Mouse (Mus musculus) stomach, postnatal 0 days (tissue): ENCODE measurements around the gene Drc7.

Experiments used
- CTCF ChIP-seq: IDR thresholded peaks from 2 replicates; pipeline ENCODE4 v1.5.1; 2016; ENCODE audit warnings: antibody characterized with exemption, low read depth, mild to moderate bottlenecking, moderate library complexity
- EP300 ChIP-seq: optimal IDR thresholded peaks from 2 replicates; pipeline ENCODE3; 2016; ENCODE audit warnings: antibody characterized with exemption

DNA sequence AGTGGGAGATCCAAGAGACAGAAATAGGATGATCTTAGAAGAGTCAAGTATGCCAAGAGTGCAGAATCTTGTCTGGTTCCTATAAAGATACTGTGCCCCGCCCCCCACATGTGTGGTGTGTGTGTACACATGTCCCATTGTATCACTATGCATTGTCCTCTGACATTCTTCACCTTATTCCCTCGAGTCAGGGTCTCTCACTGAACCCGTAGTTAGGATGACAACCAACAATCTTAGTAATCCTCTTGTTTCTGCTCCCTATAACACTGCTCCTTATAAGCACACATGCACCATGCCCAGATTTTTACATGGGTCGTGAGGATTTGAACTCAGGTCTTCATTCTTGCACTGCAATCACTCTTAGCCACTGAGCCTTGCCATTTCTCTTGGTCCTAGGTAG lies 24.4 kb downstream of the Drc7 start:
- no peak for TF ChIP-seq CTCF
- TF ChIP-seq EP300, result no peak
